Mouse (Mus musculus): Measurements from ENCODE around the gene Pparg. TPM values are rescaled to one million over a fixed set of nuclear protein-coding genes. Genes with fewer than 3 reads are reported as not detected.
A peak's percentile ranks its signal among the peaks of the same experiment; 100 is the strongest.

Gene Pparg
- polyA plus RNA-seq, 1 experiment from 2014 or later: 13.9 TPM

GRCm38 (mm10) chr6:115466601-115467000, 105.8 kb downstream of the Pparg start:
- Histone ChIP-seq H3K9ac (ENCODE audit: low read depth, low read length) (no peak overlapping the region), H3K4me2 (ENCODE audit: low read depth, low read length) (no peak overlapping the region), H3K9me3 (ENCODE audit: control insufficient read depth, low read length) (no peaks in the 10 kb centered on the region), H3K4me1 (ENCODE audit: control insufficient read depth, insufficient read depth, low read length) (peaks cover 23% of the 10 kb centered on the region; the same call in 1 of the 2 replicates), H3K36me3 (ENCODE audit: control insufficient read depth, insufficient read depth, low read length) (no peaks in the 10 kb centered on the region), H3K27ac (ENCODE audit: low read length) (no peak overlapping the region), H3K27me3 (replicated peaks; ENCODE audit: control insufficient read depth, insufficient read depth, low read length) (no peaks in the 10 kb centered on the region), H3K4me3 (ENCODE audit: low read length) (no peak overlapping the region)
- 45% methylated on average over 3 of the region's 3 CpGs for WGBS
- ATAC-seq: peak; percentile 39

- ATAC-seq: no peak
- Histone ChIP-seq H3K4me1 (ENCODE audit: control insufficient read depth, insufficient read depth, low read length) (peaks cover 10% of the 10 kb centered on the region; the same call in 1 of the 2 replicates), H3K36me3 (ENCODE audit: control insufficient read depth, insufficient read depth, low read length) (no peaks in the 10 kb centered on the region), H3K4me2 (ENCODE audit: low read depth, low read length) (no peak overlapping the region), H3K27ac (ENCODE audit: low read length) (no peak overlapping the region), H3K27me3 (replicated peaks; ENCODE audit: control insufficient read depth, insufficient read depth, low read length) (no peaks in the 10 kb centered on the region), H3K9ac (ENCODE audit: low read depth, low read length) (no peak overlapping the region), H3K9me3 (ENCODE audit: control insufficient read depth, low read length) (no peaks in the 10 kb centered on the region), H3K4me3 (ENCODE audit: low read length) (no peak overlapping the region)
- 70% methylated on average over 3 of the region's 3 CpGs for WGBS
Observed at GRCm38 (mm10) chr6:115469666-115470581, 109.2 kb downstream of the Pparg start.

- no peak overlapping the region for H3K9ac ChIP-seq (ENCODE audit: low read depth, low read length)
- peaks cover 7% of the 10 kb centered on the region; the same call in 1 of the 2 replicates for H3K4me1 ChIP-seq (ENCODE audit: control insufficient read depth, insufficient read depth, low read length)
- H3K4me2 ChIP-seq (ENCODE audit: low read depth, low read length): no peak overlapping the region
- ATAC-seq: no peak
- H3K4me3 ChIP-seq (ENCODE audit: low read length): no peak overlapping the region
- no peaks in the 10 kb centered on the region for H3K9me3 ChIP-seq (ENCODE audit: control insufficient read depth, low read length)
- no peak overlapping the region for H3K27ac ChIP-seq (ENCODE audit: low read length)
- no peaks in the 10 kb centered on the region for H3K36me3 ChIP-seq (ENCODE audit: control insufficient read depth, insufficient read depth, low read length)
- H3K27me3 ChIP-seq (replicated peaks; ENCODE audit: control insufficient read depth, insufficient read depth, low read length): no peaks in the 10 kb centered on the region
Observed at GRCm38 (mm10) chr6:115471956-115472355, 111.2 kb downstream of the Pparg start.

GRCm38 (mm10) chr6:115477081-115477695, 116.4 kb downstream of the Pparg start:
- Histone ChIP-seq H3K27me3 (replicated peaks; ENCODE audit: control insufficient read depth, insufficient read depth, low read length) (no peaks in the 10 kb centered on the region), H3K9me3 (ENCODE audit: control insufficient read depth, low read length) (no peaks in the 10 kb centered on the region), H3K36me3 (ENCODE audit: control insufficient read depth, insufficient read depth, low read length) (no peaks in the 10 kb centered on the region), H3K4me2 (ENCODE audit: low read depth, low read length) (no peak overlapping the region), H3K4me3 (ENCODE audit: low read length) (no peak overlapping the region), H3K4me1 (ENCODE audit: control insufficient read depth, insufficient read depth, low read length) (peaks cover 31% of the 10 kb centered on the region), H3K9ac (ENCODE audit: low read depth, low read length) (0 out of 2 replicates have a peak overlapping the region, but pooled peaks have one; percentile 5), H3K27ac (ENCODE audit: low read length) (no peak overlapping the region)
- 54% methylated on average over 7 of the region's 7 CpGs for WGBS
- no peak for ATAC-seq

- H3K9me3 ChIP-seq (ENCODE audit: control insufficient read depth, low read length): no peaks in the 10 kb centered on the region
- peak; percentile 70 for ATAC-seq
- no peak overlapping the region for H3K4me2 ChIP-seq (ENCODE audit: low read depth, low read length)
Observed at GRCm38 (mm10) chr6:115479963-115480321, 119.2 kb downstream of the Pparg start.

GRCm38 (mm10) chr6:115480322-115481017, 119.7 kb downstream of the Pparg start:
- no peak overlapping the region for H3K4me3 ChIP-seq (ENCODE audit: low read length)
- H3K4me1 ChIP-seq (ENCODE audit: control insufficient read depth, insufficient read depth, low read length): peaks cover 31% of the 10 kb centered on the region
- H3K9me3 ChIP-seq (ENCODE audit: control insufficient read depth, low read length): no peaks in the 10 kb centered on the region
- ATAC-seq: peak; percentile 94
- H3K4me2 ChIP-seq (ENCODE audit: low read depth, low read length): no peak overlapping the region
- H3K27me3 ChIP-seq (replicated peaks; ENCODE audit: control insufficient read depth, insufficient read depth, low read length): no peaks in the 10 kb centered on the region
- H3K9ac ChIP-seq (ENCODE audit: low read depth, low read length): no peak overlapping the region
- H3K27ac ChIP-seq (ENCODE audit: low read length): peak overlapping the region; percentile 84
- H3K36me3 ChIP-seq (ENCODE audit: control insufficient read depth, insufficient read depth, low read length): no peaks in the 10 kb centered on the region
- WGBS: 30% methylated on average over 5 of the region's 5 CpGs

More at GRCm38 (mm10) chr6:115479963-115480321, 119.2 kb downstream of the Pparg start:
- Histone ChIP-seq H3K27ac (ENCODE audit: low read length) (peak overlapping the region; percentile 84), H3K4me3 (ENCODE audit: low read length) (no peak overlapping the region), H3K9ac (ENCODE audit: low read depth, low read length) (no peak overlapping the region), H3K36me3 (ENCODE audit: control insufficient read depth, insufficient read depth, low read length) (no peaks in the 10 kb centered on the region), H3K4me1 (ENCODE audit: control insufficient read depth, insufficient read depth, low read length) (peaks cover 31% of the 10 kb centered on the region), H3K27me3 (replicated peaks; ENCODE audit: control insufficient read depth, insufficient read depth, low read length) (no peaks in the 10 kb centered on the region)

GRCm38 (mm10) chr6:115481018-115481354, 120.2 kb downstream of the Pparg start:
- H3K9ac ChIP-seq (ENCODE audit: low read depth, low read length): no peak overlapping the region
- 6% methylated on average over 1 of the region's 1 CpGs for WGBS
- peaks cover 31% of the 10 kb centered on the region for H3K4me1 ChIP-seq (ENCODE audit: control insufficient read depth, insufficient read depth, low read length)
- no peaks in the 10 kb centered on the region for H3K9me3 ChIP-seq (ENCODE audit: control insufficient read depth, low read length)
- H3K36me3 ChIP-seq (ENCODE audit: control insufficient read depth, insufficient read depth, low read length): no peaks in the 10 kb centered on the region
- H3K4me3 ChIP-seq (ENCODE audit: low read length): no peak overlapping the region
- peak; percentile 1; the same call in 1 of the 2 replicates for ATAC-seq
- H3K27me3 ChIP-seq (replicated peaks; ENCODE audit: control insufficient read depth, insufficient read depth, low read length): no peaks in the 10 kb centered on the region
- peak overlapping the region; percentile 84; the same call in 1 of the 2 replicates for H3K27ac ChIP-seq (ENCODE audit: low read length)
- H3K4me2 ChIP-seq (ENCODE audit: low read depth, low read length): no peak overlapping the region

GRCm38 (mm10) chr6:115481603-115482002, 120.9 kb downstream of the Pparg start:
- H3K9me3 ChIP-seq (ENCODE audit: control insufficient read depth, low read length): no peaks in the 10 kb centered on the region
- H3K27ac ChIP-seq (ENCODE audit: low read length): no peak overlapping the region
- H3K36me3 ChIP-seq (ENCODE audit: control insufficient read depth, insufficient read depth, low read length): no peaks in the 10 kb centered on the region
- ATAC-seq: no peak
- no peak overlapping the region for H3K4me2 ChIP-seq (ENCODE audit: low read depth, low read length)
- 56% methylated on average over 3 of the region's 3 CpGs for WGBS
- no peak overlapping the region for H3K4me3 ChIP-seq (ENCODE audit: low read length)
- H3K4me1 ChIP-seq (ENCODE audit: control insufficient read depth, insufficient read depth, low read length): peaks cover 31% of the 10 kb centered on the region
- no peaks in the 10 kb centered on the region for H3K27me3 ChIP-seq (replicated peaks; ENCODE audit: control insufficient read depth, insufficient read depth, low read length)
- H3K9ac ChIP-seq (ENCODE audit: low read depth, low read length): no peak overlapping the region

GRCm38 (mm10) chr6:115485635-115486034, 124.9 kb downstream of the Pparg start:
- Histone ChIP-seq H3K9ac (ENCODE audit: low read depth, low read length) (no peak overlapping the region), H3K36me3 (ENCODE audit: control insufficient read depth, insufficient read depth, low read length) (no peaks in the 10 kb centered on the region), H3K27me3 (replicated peaks; ENCODE audit: control insufficient read depth, insufficient read depth, low read length) (no peaks in the 10 kb centered on the region), H3K9me3 (ENCODE audit: control insufficient read depth, low read length) (no peaks in the 10 kb centered on the region), H3K4me1 (ENCODE audit: control insufficient read depth, insufficient read depth, low read length) (peaks cover 14% of the 10 kb centered on the region), H3K27ac (ENCODE audit: low read length) (no peak overlapping the region), H3K4me2 (ENCODE audit: low read depth, low read length) (no peak overlapping the region), H3K4me3 (ENCODE audit: low read length) (no peak overlapping the region)
- WGBS: 56% methylated on average over 6 of the region's 6 CpGs
- no peak for ATAC-seq
